Mouse (Mus musculus): ENCODE data around the gene Hes7.

DNA sequence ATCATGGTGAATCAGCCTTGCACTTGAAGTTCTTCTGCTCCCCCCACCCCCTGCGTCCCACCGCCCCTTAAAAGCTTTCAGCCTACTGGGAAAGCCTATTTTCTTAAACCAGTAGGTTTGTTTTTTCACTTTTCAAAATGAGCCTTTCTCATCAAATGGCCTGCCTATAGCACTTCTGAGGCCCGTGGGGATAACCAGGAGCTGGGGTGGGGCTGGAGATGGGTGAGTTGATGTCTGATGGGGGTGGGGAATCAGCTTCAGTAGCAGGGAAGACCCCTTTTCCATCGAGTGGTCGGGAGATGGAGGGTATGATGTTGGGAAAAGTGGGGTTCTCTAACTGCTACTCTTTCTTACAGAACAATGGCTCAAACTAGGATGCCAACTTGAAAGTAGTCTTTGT is 3.4 kb upstream of the Hes7 start:
- TF ChIP-seq CTCF (IDR thresholded peaks at IDR 0.05; ENCODE audit: low read depth), result no peak
- TF ChIP-seq EP300 (IDR thresholded peaks at IDR 0.05; ENCODE audit: low read depth), result no peak

Data from liver, embryonic 14.5 days (tissue).